In genomic region chr1:34006828-34007361, GRCm38 (mm10) we compare ENCODE assay signal across 8 mouse cellular contexts.
DNase-seq lines count a peak whose midpoint lies in the region; ATAC-seq lines count a peak whose summit lies in the region.

No protein-coding gene starts in this region.

- no peaks in the 10 kb centered on the region for H3K36me3 ChIP-seq in heart, embryonic 12.5 days
- H3K36me3 ChIP-seq in hindbrain, embryonic 10.5 days, result no peaks in the 10 kb centered on the region
- H3K36me3 ChIP-seq in midbrain, embryonic 11.5 days (ENCODE audit: control insufficient read depth, insufficient read depth, low read length), result no peaks in the 10 kb centered on the region

- ATAC-seq in heart, embryonic 12.5 days (ENCODE audit: insufficient number of reproducible peaks, low FRiP score), result no peak
- ATAC-seq in midbrain, embryonic 11.5 days (ENCODE audit: low FRiP score), result no peak

- H3K4me2 ChIP-seq in heart, embryonic 12.5 days, result peak overlapping the region; percentile 92
- peak overlapping the region; percentile 47 for H3K4me2 ChIP-seq in midbrain, embryonic 11.5 days

- H3K27me3 ChIP-seq in heart, embryonic 12.5 days (replicated peaks), result no peaks in the 10 kb centered on the region
- H3K27me3 ChIP-seq in hindbrain, embryonic 10.5 days (ENCODE audit: insufficient read depth, poor library complexity, severe bottlenecking), result peaks cover 11% of the 10 kb centered on the region
- H3K27me3 ChIP-seq in midbrain, embryonic 11.5 days (ENCODE audit: control insufficient read depth, insufficient read depth, low read length), result no peaks in the 10 kb centered on the region

- no peak overlapping the region; the same call in 1 of the 2 replicates for H3K9ac ChIP-seq in heart, embryonic 12.5 days
- H3K9ac ChIP-seq in midbrain, embryonic 11.5 days (ENCODE audit: low read length), result peak overlapping the region; percentile 65

- DNase-seq in heart, postnatal 10 days, result no peak
- peak; percentile 90 for DNase-seq in R1 (ENCODE audit: low read depth, low spot score)
- no peak for DNase-seq in hindbrain, embryonic 10.5 days (ENCODE audit: low spot score)
- DNase-seq in midbrain, embryonic 11.5 days (ENCODE audit: low spot score, missing footprints), result peak; percentile 86
- DNase-seq in right cerebral cortex, postnatal 36 days (ENCODE audit: low spot score in 2 of 2), result no peak
- DNase-seq in spleen, postnatal 10 days (ENCODE audit: low spot score in 2 of 2), result no peak
- no peak for DNase-seq in frontal cortex, postnatal 10 days (ENCODE audit: low spot score in 2 of 2)

- no peaks in the 10 kb centered on the region for H3K9me3 ChIP-seq in heart, embryonic 12.5 days (replicated peaks)
- no peaks in the 10 kb centered on the region for H3K9me3 ChIP-seq in hindbrain, embryonic 10.5 days
- H3K9me3 ChIP-seq in midbrain, embryonic 11.5 days (ENCODE audit: control insufficient read depth, low read length), result no peaks in the 10 kb centered on the region

- H3K27ac ChIP-seq in heart, embryonic 12.5 days (ENCODE audit: poor library complexity, severe bottlenecking), result no peak overlapping the region
- peak overlapping the region; percentile 89 for H3K27ac ChIP-seq in hindbrain, embryonic 10.5 days
- no peak overlapping the region for H3K27ac ChIP-seq in midbrain, embryonic 11.5 days (ENCODE audit: low read depth, low read length)

- H3K4me3 ChIP-seq in heart, embryonic 12.5 days, result peak overlapping the region; percentile 56; the same call in 1 of the 2 replicates
- peak overlapping the region; percentile 65 for H3K4me3 ChIP-seq in hindbrain, embryonic 10.5 days
- peak overlapping the region; percentile 50 for H3K4me3 ChIP-seq in midbrain, embryonic 11.5 days (ENCODE audit: low read depth, low read length)

- intact Hi-C loops in heart, postnatal 10 days (cut with DNase I), result loop anchor here (10.0 kb wide), 2 partner anchors 398 to 428 kb away; partner anchors contain the start of genes Ccdc115 and Imp4

- H3K4me1 ChIP-seq in heart, embryonic 12.5 days (replicated peaks), result peaks cover 21% of the 10 kb centered on the region
- H3K4me1 ChIP-seq in hindbrain, embryonic 10.5 days (replicated peaks), result peaks cover 65% of the 10 kb centered on the region
- H3K4me1 ChIP-seq in midbrain, embryonic 11.5 days (ENCODE audit: control insufficient read depth, insufficient read depth, low read length), result peaks cover 26% of the 10 kb centered on the region

- whole genome bisulfite sequencing in heart, embryonic 12.5 days, result 56% methylated on average over 5 of the region's 5 CpGs
- WGBS in hindbrain, embryonic 10.5 days, result 7% methylated on average over 5 of the region's 5 CpGs
- WGBS in midbrain, embryonic 11.5 days, result 15% methylated on average over 5 of the region's 5 CpGs

Comparison
In these comparisons a context has a peak if more than half of its experiments do, and no peak if none do; other contexts are left out.
1. DNase-seq: peak in R1 (single experiment) and midbrain, embryonic 11.5 days (single experiment); none in heart, postnatal 10 days (0 of 2), hindbrain, embryonic 10.5 days (single experiment), right cerebral cortex, postnatal 36 days (0 of 2), spleen, postnatal 10 days (0 of 2) and frontal cortex, postnatal 10 days (0 of 2).
2. Peak in every context shown above with its lines, with median percentiles within 50 percentile points of each other: H3K4me3 ChIP-seq.